Mouse (Mus musculus) cortical plate, adult 2 months (tissue): ENCODE data around the gene Sh3glb1.

Source experiments
- CTCF ChIP-seq: fragments of 200-500 bp; IDR thresholded peaks from 2 replicates; pipeline ENCODE4 v1.5.1; 2011; ENCODE audit warnings: mild to moderate bottlenecking, control low read depth, low read length; ENCODE audit not compliant: insufficient read depth; ENCODE audit errors: extremely low read depth
- POLR2A ChIP-seq: fragments of 200-500 bp; IDR thresholded peaks from 2 replicates; pipeline ENCODE4 v1.6.1; 2011; ENCODE audit warnings: mild to moderate bottlenecking, low read length, control low read depth; ENCODE audit not compliant: insufficient read depth; ENCODE audit errors: extremely low read depth

DNA sequence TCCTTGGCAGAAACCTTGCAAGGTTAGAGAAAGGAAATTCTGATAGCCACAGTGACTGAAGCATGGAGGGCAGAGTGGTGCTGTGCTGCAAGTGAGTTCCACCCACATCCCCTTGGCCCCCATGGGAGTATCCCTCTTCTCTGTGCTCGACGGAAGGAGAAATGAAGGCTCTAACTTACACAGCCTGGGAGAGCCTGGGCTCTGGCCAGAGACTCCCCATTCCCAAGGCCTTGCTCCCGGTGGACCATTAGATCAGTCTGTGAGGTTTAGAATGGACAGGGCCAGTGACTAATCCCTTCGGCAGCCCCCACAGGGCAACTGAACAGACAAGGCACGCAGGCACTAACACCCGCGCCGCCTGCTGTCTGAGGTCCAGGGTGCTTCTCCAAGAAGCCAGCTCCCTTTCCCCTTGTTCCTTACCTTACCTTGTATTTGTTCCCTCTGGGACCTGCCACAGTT, 40.4 kb downstream of the Sh3glb1 start:
- TF ChIP-seq CTCF (no peak), POLR2A (no peak)
